Mouse (Mus musculus): ENCODE results near the gene Rgs19.
A peak's percentile ranks its signal among the peaks of the same experiment; 100 is the strongest.

The Rgs19 gene

DNA sequence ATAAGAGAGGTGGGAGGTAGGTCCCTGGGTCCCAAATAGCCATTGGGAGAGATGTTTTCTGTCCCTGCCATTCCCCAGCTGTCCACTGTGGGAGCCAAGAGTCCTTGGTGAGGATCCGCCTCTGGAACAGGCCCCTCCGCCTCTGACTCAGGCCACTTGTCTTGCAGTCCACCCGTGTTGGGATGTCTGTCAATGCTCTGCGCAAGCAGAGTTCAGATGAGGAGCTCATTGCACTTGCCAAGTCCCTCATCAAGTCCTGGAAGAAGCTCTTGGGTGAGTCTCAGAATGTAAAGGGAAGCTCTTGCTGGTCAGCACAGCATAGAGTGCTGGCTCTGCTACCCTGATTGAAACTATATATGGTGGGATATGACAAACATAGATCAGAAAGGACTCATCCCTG lies 10.4 kb downstream of the Rgs19 start:
- no peak for DNase-seq (ENCODE audit: low read depth)

GRCm38 (mm10) chr2:181681978-181682377 lies 11.8 kb downstream of the Rgs19 start:
- DNase-seq (ENCODE audit: low read depth): no peak

DNA sequence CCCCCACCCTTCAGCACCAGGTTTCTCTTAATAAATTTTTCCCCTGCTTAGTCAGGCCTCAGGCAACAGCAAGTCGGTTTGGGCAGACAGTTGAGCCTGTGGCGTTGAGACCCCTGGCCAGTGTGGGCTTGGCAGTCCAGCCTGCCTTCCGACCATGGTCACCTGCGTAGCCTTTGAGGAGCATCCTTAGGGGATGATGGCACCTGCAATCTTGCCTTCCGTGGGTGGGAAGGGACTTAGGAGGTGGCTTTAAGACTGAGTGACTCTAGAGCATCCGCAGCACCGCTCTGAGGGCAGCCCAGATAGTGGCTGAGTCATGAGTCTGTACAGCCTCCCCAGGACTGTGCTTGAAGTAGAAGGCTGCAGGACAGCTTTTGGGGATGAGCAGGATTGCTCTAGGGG lies 13.1 kb downstream of the Rgs19 start:
- no peak for DNase-seq (ENCODE audit: low read depth)

GRCm38 (mm10) chr2:181679951-181680715 lies 13.6 kb downstream of the Rgs19 start, which contains the start of gene Tcea2:
Gene Tcea2 (plus strand): TSS chr2:181680310.
- DNase-seq (ENCODE audit: low read depth): peak; percentile 58

DNA sequence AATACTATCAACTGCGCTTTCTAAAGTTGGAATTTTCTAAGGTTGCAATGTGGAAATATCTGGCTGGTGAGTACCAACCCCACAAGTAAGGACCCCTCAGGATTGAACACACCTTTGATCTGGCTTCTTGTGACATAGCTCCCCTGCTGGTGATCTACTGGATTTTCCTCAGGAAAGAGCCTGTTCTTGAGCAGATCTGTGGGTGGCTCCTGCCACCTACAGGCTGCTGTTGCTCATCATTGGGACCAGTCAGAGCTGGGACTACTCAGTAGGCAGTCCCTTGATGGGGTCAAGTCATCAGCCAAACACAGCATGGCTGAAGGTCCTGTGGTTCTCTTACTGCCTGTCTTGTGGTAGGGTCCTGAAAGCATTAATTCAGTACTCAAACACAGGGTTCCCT lies 15.0 kb downstream of the Rgs19 start:
- DNase-seq (ENCODE audit: low read depth): peak; percentile 72

DNA sequence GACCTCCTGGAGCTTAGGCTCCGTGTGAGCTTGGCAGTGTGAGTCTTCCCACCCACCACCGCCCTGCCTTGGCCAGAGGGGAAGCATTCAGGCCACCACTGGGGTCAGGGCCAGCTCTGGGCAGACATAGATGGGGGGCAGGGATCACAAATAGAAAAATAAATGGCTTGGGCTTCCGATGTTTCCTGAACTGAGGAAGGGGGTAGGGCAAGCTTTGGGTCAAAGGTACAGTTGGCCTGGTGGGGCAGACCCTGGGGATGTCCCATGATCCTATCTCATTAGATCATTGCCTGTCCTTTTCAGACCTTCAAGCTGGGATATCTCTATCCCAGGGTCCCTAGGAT lies 16.1 kb downstream of the Rgs19 start:
- no peak for DNase-seq (ENCODE audit: low read depth)

- DNase-seq (ENCODE audit: low read depth): no peak
These were observed 16.6 kb downstream of the Rgs19 start for GRCm38 (mm10) chr2:181677096-181677754.

- no peak for DNase-seq (ENCODE audit: low read depth)
These were observed 17.4 kb downstream of the Rgs19 start for GRCm38 (mm10) chr2:181676424-181676823.

DNA sequence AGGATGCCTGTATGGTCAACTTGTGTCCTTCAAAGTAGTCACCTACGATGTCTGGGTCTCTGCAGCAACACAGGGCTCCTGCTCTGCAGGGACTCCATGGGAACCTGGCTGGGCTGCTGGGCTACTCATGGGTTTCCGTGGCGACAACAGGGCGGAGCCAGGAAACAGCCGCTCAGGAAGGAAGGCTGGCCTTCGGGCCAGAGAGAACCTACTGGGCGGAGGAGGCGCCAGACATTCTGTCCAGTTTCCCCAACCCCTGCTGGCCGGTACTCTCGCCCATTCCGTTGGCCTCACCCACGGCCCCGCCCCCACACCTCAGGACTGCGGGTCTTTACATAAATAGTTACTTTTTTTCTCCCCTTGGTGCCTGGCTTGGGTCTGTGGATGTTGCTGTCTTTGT lies 18.3 kb downstream of the Rgs19 start:
- DNase-seq (ENCODE audit: low read depth): no peak

DNA sequence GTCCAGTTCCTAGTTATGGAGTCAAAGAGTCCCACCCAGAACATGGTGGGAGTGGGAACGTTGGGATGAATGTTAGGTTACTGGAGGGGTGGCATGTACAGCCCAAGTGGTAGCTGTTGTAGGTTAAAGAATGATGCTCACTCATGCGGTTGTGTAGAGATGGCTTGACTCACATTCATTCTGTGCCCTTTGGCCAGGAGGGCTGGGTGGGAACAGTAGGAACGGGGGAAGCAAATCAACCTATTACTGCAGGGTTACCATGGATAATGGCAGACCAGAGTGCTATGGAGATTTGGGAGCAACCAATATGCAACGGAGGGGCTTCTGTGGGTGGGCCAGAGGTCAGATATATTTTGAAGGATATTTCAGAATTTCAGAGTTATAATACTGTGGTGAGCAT lies 18.8 kb downstream of the Rgs19 start:
- DNase-seq (ENCODE audit: low read depth): no peak

DNA sequence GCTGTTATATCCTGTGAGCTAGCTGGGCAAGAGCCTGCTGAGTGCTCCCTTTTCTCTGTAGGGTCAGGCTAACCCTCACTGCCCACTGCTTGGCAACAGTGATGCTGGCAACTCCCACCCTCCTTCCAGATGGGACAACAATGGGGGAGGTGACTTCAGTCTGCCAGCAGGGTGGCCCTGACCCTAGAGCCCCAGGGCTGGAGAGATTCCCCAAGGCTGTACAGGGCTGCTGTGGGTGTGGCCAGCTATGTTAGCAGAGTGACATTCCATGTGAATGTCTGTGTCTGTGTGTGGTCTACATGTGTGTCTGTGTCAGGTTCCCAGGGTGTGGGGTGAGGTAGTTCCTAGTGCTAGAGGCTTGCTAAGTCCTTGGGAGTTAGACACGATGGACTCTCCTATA lies 20.3 kb downstream of the Rgs19 start:
- no peak for DNase-seq (ENCODE audit: low read depth)

- no peak for DNase-seq (ENCODE audit: low read depth)
These were observed 21.8 kb downstream of the Rgs19 start for GRCm38 (mm10) chr2:181671984-181672383.

DNA sequence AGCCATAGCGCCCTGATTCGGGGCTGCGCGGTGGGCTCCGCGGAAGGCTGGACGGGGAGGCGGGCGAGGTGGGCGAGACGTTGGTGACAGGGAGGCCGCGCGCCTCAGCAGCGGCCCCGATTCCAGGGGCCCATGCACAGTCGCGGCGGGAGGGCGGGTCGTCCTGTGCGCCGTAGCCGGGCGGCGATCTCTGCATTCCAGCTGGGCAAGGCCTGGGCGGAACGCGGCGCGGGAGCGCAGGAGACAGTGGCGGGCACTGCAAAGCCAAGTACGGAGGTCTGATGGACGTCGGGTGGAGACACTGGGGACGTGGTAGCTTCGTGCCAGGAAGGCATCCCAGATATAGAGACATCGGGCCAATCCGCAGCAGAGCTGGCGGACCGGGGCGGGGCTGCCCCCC lies 22.5 kb downstream of the Rgs19 start, which contains the start of gene Sox18:
Gene Sox18 (minus strand): TSS at position 315 of the 400 bp plus-strand sequence.
- DNase-seq (ENCODE audit: low read depth): no peak

DNA sequence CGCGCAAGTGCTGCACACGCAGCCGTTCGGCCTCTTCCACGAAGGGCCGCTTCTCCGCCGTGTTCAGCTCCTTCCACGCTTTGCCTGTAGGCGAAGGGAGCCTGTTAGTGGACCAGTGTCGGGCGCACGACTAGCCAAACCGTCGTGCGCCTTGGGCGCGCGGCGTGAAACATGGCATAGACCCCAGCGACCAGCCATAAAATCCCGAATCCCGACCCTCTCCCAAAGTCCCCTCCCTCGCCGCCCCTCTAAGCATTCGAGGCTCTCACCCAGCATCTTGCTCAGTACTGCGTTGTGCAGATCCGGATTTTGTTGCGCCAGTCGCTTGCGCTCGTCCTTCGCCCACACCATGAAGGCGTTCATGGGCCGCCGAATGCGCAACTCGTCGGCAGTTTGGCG lies 22.9 kb downstream of the Rgs19 start:
- DNase-seq (ENCODE audit: low read depth): no peak

- no peak for DNase-seq (ENCODE audit: low read depth)
These were observed 23.4 kb downstream of the Rgs19 start for GRCm38 (mm10) chr2:181670285-181670912.

- DNase-seq (ENCODE audit: low read depth): no peak
These were observed 30.5 kb downstream of the Rgs19 start for GRCm38 (mm10) chr2:181663298-181663630.

DNA sequence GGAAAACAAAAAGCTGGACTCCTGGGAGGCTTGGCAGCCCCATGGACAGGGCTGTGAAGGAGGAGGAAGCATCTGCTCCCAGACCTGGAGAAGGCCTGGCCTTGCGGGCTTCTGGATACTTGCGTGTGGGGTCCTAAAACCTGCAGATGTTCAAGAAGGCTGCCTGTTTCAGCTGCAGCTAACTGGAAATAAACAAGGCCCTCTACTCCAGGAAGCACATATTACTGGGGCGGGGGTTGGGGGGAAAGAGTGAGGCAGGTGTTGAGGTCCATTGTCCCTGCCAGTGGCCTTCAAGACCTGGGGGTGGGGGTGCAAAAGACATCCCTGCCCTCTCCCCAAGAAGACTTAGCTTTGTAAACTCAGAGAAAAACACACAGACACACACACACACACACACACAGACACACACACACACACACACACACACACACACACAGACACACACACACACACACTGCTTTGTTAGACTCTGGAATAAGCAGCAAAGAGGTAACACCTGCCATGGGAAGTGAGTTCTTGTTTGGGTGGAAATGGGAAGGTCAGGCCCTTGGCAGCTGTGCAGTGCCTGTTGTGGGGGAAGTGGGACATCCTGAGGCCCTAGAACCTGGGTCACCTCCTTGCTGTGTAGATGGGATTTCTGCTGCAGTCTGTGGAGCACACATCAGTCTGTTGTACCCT lies 31.0 kb downstream of the Rgs19 start:
- DNase-seq (ENCODE audit: low read depth): no peak

DNA sequence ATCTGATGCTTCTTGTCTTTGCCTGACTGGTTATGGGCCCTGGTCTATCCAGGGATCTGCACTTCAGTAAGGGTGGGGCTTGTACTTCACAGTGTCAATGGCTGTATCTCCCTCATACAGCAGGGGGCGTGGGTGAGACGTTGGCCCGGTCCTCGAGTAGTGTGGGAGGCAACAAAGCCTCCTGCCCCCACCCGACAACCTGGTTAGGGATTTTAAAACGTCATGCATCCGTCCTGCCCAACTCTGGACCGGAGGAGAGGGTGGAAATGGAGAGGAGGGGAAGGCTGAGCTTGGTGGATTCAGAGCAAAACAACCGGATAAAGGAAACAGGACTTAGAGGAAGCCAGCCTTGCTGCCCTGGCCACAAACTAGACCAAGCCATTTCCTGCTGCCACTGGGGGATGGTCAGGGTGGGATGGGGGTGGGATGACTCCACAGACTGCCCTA lies 34.1 kb downstream of the Rgs19 start:
- peak; percentile 67 for DNase-seq (ENCODE audit: low read depth)

DNA sequence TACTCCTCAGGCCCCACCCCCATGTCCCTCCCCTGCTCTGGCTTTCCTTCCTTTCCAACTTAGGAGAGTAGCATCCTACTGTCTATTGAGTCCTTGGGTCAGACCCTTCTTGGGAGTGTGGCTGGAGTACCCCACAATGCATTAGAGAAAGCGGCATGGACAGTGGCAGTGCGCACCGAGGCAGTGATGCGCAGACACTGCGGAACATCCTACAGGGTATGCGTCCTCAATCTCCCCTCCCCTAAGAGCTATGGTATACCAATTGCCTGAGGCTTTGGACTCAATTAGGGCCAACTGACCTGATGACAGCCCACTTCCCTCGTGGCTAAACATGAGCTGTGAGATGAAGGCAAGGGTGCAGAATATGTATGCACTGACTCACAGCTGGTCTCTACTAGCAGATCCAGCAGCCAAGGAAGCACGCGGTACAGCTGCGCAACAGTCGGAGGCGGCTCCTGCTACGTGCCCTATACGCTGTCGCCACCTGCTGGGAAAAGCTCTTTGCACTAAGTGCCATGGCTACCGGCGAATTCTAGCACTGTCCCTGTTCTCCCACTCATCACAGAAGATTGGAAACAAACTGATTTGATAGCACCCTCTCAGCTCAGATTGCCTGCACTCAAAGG lies 34.7 kb downstream of the Rgs19 start:
- DNase-seq (ENCODE audit: low read depth): peak; percentile 53

GRCm38 (mm10) chr2:181658528-181658927 lies 35.2 kb downstream of the Rgs19 start:
- no peak for DNase-seq (ENCODE audit: low read depth)

DNA sequence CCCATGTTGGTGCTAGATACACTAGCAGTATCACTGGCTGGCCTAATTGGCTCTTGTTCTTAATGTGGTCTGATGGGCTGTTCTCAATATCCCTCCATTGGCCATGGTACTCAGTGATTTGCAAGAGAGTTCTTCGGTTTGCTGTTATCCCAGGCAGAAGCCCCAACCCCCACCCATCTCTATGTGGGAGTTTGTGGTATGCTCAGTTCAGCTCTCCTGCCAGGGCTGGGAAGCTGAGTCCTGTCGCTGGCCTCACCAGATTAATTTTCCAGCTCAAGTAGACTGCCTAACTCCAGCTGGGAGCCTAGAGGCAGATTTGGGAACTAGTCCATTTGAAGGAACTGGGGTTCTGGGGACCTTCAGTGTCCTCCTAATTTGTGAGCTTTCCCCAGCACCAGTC lies 36.3 kb downstream of the Rgs19 start:
- DNase-seq (ENCODE audit: low read depth): no peak

- DNase-seq (ENCODE audit: low read depth): no peak
These were observed 37.0 kb downstream of the Rgs19 start, which contains the start of gene Gm29797 for GRCm38 (mm10) chr2:181656734-181657133. Gene Gm29797 (plus strand): TSS chr2:181657034.

All from c-Kit-positive CD71-positive TER-119-negative erythroid progenitor cells, embryonic 14.5 days (primary cell).